ENCODE assay signal across 8 mouse cellular contexts in the genomic region with DNA sequence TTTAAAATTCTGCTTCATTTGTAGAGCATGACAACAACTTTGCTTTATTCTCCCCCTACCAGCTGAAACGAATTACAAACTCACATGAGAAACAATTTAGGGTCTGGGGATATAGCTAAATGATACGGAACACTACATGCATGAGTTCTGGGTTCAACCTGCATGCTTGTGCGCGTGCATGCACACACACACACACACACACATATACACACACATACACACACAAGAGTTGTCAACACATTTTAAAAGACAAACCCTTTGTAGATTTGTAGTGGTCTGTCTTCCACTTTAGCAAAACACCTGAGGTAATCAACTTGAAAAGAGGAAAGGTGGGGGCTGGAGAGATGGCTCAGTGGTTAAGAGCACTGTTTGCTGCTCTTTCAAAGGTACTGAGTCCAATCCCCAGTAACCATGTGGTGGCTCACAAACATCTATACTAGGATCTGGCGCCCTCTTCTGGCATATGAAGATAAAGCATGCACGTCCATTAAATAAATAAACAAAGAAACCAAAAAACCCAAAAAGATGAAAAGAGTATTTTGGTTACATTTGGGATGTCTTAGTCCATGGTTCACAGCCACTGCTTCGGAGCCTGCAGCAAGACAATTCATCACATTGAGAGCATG. TPM values are rescaled to one million over a fixed set of nuclear protein-coding genes. Genes with fewer than 3 reads are reported as not detected.
A peak's percentile ranks its signal among the peaks of the same experiment; 100 is the strongest.
DNase-seq lines count a peak whose midpoint lies in the region; ATAC-seq and TF ChIP-seq lines count a peak whose summit lies in the region.

No protein-coding gene starts in this region.

- no peak overlapping the region for H3K9ac ChIP-seq in heart, adult 2 months (ENCODE audit: low read depth, low read length)
- H3K9ac ChIP-seq in CH12.LX (ENCODE audit: insufficient read depth, low read depth): no peak overlapping the region
- no peak overlapping the region for H3K9ac ChIP-seq in kidney, postnatal 0 days (ENCODE audit: low read depth, low read length)
- H3K9ac ChIP-seq in lung, postnatal 0 days (replicated peaks; ENCODE audit: low read depth): no peak overlapping the region

- H3K27ac ChIP-seq in heart, adult 2 months: no peak overlapping the region
- no peak overlapping the region for H3K27ac ChIP-seq in heart, embryonic 10.5 days
- H3K27ac ChIP-seq in CH12.LX (ENCODE audit: insufficient read depth, low read depth): no peak overlapping the region
- H3K27ac ChIP-seq in kidney, postnatal 0 days: no peak overlapping the region
- no peak overlapping the region for H3K27ac ChIP-seq in lung, postnatal 0 days (ENCODE audit: low read length)

- in situ Hi-C loops in CH12.LX (cut with MboI; ENCODE audit: low pct_ligation_motif_present, low pct_unique_long_range_greater_than_20kb, low sequenced_read_pairs): loop anchor here (10.0 kb wide), 1 partner anchor 53 kb away; no protein-coding TSS in a partner anchor

- ATAC-seq in kidney, postnatal 0 days (replicated peaks; ENCODE audit: low FRiP score, low read depth): peak; percentile 57; the same call in 1 of the 2 replicates
- no peak for ATAC-seq in lung, postnatal 0 days

- DNase-seq in heart, adult 2 months: peak in 1 of 2 experiments; percentile 42
- no peak for DNase-seq in heart, embryonic 10.5 days (ENCODE audit: low spot score)
- peak; percentile 72 for DNase-seq in CH12.LX (ENCODE audit: extremely low read depth)
- DNase-seq in cerebellum, adult 9-10 months: peak; percentile 73
- peak; percentile 40 to 66 for DNase-seq in frontal cortex, postnatal 25 days (ENCODE audit: low spot score in 2 of 2)
- DNase-seq in kidney, postnatal 0 days (ENCODE audit: low spot score): peak; percentile 81
- DNase-seq in lung, postnatal 0 days (ENCODE audit: low spot score): peak; percentile 68
- DNase-seq in right cerebral cortex, postnatal 14 days: peak; percentile 62

- peak; percentile 88 for TF ChIP-seq CTCF in heart, adult 2 months (IDR thresholded peaks at IDR 0.05)
- TF ChIP-seq CTCF in CH12.LX (conservative IDR thresholded peaks at IDR 0.05 in 1 of 2, IDR thresholded peaks at IDR 0.05 in 1 of 2; ENCODE audit: low read depth in 2 of 2, low read length in 2 of 2): peak; percentile 55 to 83
- TF ChIP-seq CTCF in kidney, postnatal 0 days (IDR thresholded peaks at IDR 0.05; ENCODE audit: low read depth): peak; percentile 95
- TF ChIP-seq CTCF in lung, postnatal 0 days (IDR thresholded peaks at IDR 0.05): peak; percentile 80

- H3K79me2 ChIP-seq in heart, adult 2 months (replicated peaks; ENCODE audit: control insufficient read depth, insufficient read depth, low read length): no peaks in the 10 kb centered on the region
- no peaks in the 10 kb centered on the region for H3K79me2 ChIP-seq in CH12.LX (replicated peaks; ENCODE audit: control insufficient read depth, extremely low read depth, insufficient read depth, poor library complexity, severe bottlenecking)

- TF ChIP-seq POLR2A in heart, adult 2 months (IDR thresholded peaks at IDR 0.05; ENCODE audit: insufficient read depth, low read depth, low read length): no peak
- no peak for TF ChIP-seq POLR2A in CH12.LX (IDR thresholded peaks at IDR 0.05; ENCODE audit: low read depth, low read length)

- intact Hi-C loops in heart, adult 2 months (cut with DNase I): loop anchor here (1.0 kb wide), 2 partner anchors 51 to 143 kb away; no protein-coding TSS in a partner anchor

- TF ChIP-seq EP300 in heart, adult 2 months (IDR thresholded peaks at IDR 0.05; ENCODE audit: insufficient read depth, low read depth, low read length): no peak
- no peak for TF ChIP-seq EP300 in CH12.LX (IDR thresholded peaks at IDR 0.05; ENCODE audit: low read length)
- no peak for TF ChIP-seq EP300 in lung, postnatal 0 days (IDR thresholded peaks at IDR 0.05)

- no peak overlapping the region for H3K4me3 ChIP-seq in heart, adult 2 months
- H3K4me3 ChIP-seq in heart, embryonic 10.5 days: no peak overlapping the region
- no peak overlapping the region for H3K4me3 ChIP-seq in CH12.LX (replicated peaks in 1 of 3; ENCODE audit: low read depth in 2 of 3, low read length in 2 of 3, poor library complexity in 1 of 3)
- no peak overlapping the region for H3K4me3 ChIP-seq in kidney, postnatal 0 days (replicated peaks; ENCODE audit: low read depth, low read length)
- no peak overlapping the region for H3K4me3 ChIP-seq in lung, postnatal 0 days (ENCODE audit: low read depth, low read length)

- TF ChIP-seq RAD21 in CH12.LX (IDR thresholded peaks at IDR 0.05; ENCODE audit: low read depth, low read length): peak; percentile 69

- whole genome bisulfite sequencing in heart, adult 2 months: 59% methylated on average over 7 of the region's 7 CpGs
- WGBS in heart, embryonic 10.5 days: 56% methylated on average over 7 of the region's 7 CpGs
- WGBS in kidney, postnatal 0 days: 51% methylated on average over 7 of the region's 7 CpGs
- 54% methylated on average over 7 of the region's 7 CpGs for WGBS in lung, postnatal 0 days

- dilution Hi-C loops in CH12.LX (cut with MboI; ENCODE audit: extremely low pct_ligation_motif_present, extremely low pct_unique_long_range_greater_than_20kb, low sequenced_read_pairs): no loop called here

- H3K27me3 ChIP-seq in heart, adult 2 months (ENCODE audit: control insufficient read depth, insufficient read depth, low read length): no peaks in the 10 kb centered on the region
- H3K27me3 ChIP-seq in heart, embryonic 10.5 days (ENCODE audit: insufficient read depth, poor library complexity, severe bottlenecking): peaks cover 11% of the 10 kb centered on the region; the same call in 1 of the 2 replicates
- H3K27me3 ChIP-seq in CH12.LX (replicated peaks): peaks cover 18% of the 10 kb centered on the region
- no peaks in the 10 kb centered on the region for H3K27me3 ChIP-seq in kidney, postnatal 0 days (ENCODE audit: insufficient read depth, low read length)
- no peaks in the 10 kb centered on the region for H3K27me3 ChIP-seq in lung, postnatal 0 days (replicated peaks; ENCODE audit: insufficient read depth, low read length)

- no peaks in the 10 kb centered on the region for H3K36me3 ChIP-seq in heart, adult 2 months (ENCODE audit: control insufficient read depth, insufficient read depth, low read length)
- H3K36me3 ChIP-seq in heart, embryonic 10.5 days: no peaks in the 10 kb centered on the region
- H3K36me3 ChIP-seq in CH12.LX (replicated peaks in 1 of 2; ENCODE audit: control insufficient read depth in 1 of 2, insufficient read depth in 1 of 2, low read length in 1 of 2): no peaks in the 10 kb centered on the region
- no peaks in the 10 kb centered on the region for H3K36me3 ChIP-seq in kidney, postnatal 0 days (ENCODE audit: insufficient read depth, low read length)
- no peaks in the 10 kb centered on the region for H3K36me3 ChIP-seq in lung, postnatal 0 days (ENCODE audit: insufficient read depth, low read length)

- no peak overlapping the region; the same call in 1 of the 2 replicates for H3K4me2 ChIP-seq in CH12.LX (ENCODE audit: insufficient read depth, low read depth, poor library complexity, severe bottlenecking)
- H3K4me2 ChIP-seq in kidney, postnatal 0 days (ENCODE audit: low read length): no peak overlapping the region
- H3K4me2 ChIP-seq in lung, postnatal 0 days (replicated peaks; ENCODE audit: low read depth, low read length): no peak overlapping the region

- no peaks in the 10 kb centered on the region for H3K4me1 ChIP-seq in heart, adult 2 months (ENCODE audit: control insufficient read depth, insufficient read depth, low read length)
- H3K4me1 ChIP-seq in heart, embryonic 10.5 days: no peaks in the 10 kb centered on the region
- H3K4me1 ChIP-seq in CH12.LX (ENCODE audit: control insufficient read depth in 1 of 2, insufficient read depth in 2 of 2): no peaks in the 10 kb centered on the region
- no peaks in the 10 kb centered on the region for H3K4me1 ChIP-seq in kidney, postnatal 0 days (replicated peaks; ENCODE audit: insufficient read depth, low read length)
- H3K4me1 ChIP-seq in lung, postnatal 0 days (ENCODE audit: insufficient read depth, low read depth, low read length): no peaks in the 10 kb centered on the region

- H3K9me3 ChIP-seq in heart, embryonic 10.5 days: no peaks in the 10 kb centered on the region
- H3K9me3 ChIP-seq in CH12.LX (replicated peaks; ENCODE audit: low read length): peaks cover 2% of the 10 kb centered on the region
- no peaks in the 10 kb centered on the region for H3K9me3 ChIP-seq in kidney, postnatal 0 days (replicated peaks; ENCODE audit: low read length)
- no peaks in the 10 kb centered on the region for H3K9me3 ChIP-seq in lung, postnatal 0 days (ENCODE audit: low read length)

RNA-seq across cellular contexts. Expression of a gene that starts 13.7 kb away (rescaled TPM):
- 10 to 100 TPM; 80.5 to 95.0 TPM for total RNA-seq in heart, adult 2 months (2021)
- 70.4 and 119 TPM in 2 replicates for polyA plus RNA-seq in heart, adult 2 months (2012; rRNA removed)
- polyA plus RNA-seq in heart, embryonic 10.5 days (2016; fragmentation: Nextera tagmentation; extraction: Ambion mirVana): 14.1 and 16.1 TPM in 2 replicates
- not detected in 2 replicates for total RNA-seq in CH12.LX (2012; rRNA removed)
- total RNA-seq in CH12.LX (2014; rRNA removed): not detected in 2 replicates
- not detected in 2 replicates for polyA plus RNA-seq in CH12.LX (2012; ENCODE audit: insufficient read length, low read depth)
- polyA plus RNA-seq in kidney, postnatal 0 days (2015; fragmentation: Nextera tagmentation; extraction: Ambion mirVana): 17.7 and 18.3 TPM in 2 replicates
- polyA plus RNA-seq in lung, postnatal 0 days (2015; fragmentation: Nextera tagmentation; extraction: Ambion mirVana): 5.6 and 6.5 TPM in 2 replicates

RNA-seq across cellular contexts. Expression of a gene that starts 22.3 kb away (rescaled TPM):
- 10 to 100 TPM; 45.7 to 53.4 TPM for total RNA-seq in heart, adult 2 months (2021)
- polyA plus RNA-seq in heart, adult 2 months (2012; rRNA removed): 59.5 and 104 TPM in 2 replicates
- 121 and 146 TPM in 2 replicates for polyA plus RNA-seq in heart, embryonic 10.5 days (2016; fragmentation: Nextera tagmentation; extraction: Ambion mirVana)
- 3.3 and 4.9 TPM in 2 replicates for total RNA-seq in CH12.LX (2012; rRNA removed)
- total RNA-seq in CH12.LX (2014; rRNA removed): 2.2 and 4.2 TPM in 2 replicates
- polyA plus RNA-seq in CH12.LX (2012; ENCODE audit: insufficient read length, low read depth): 4.2 and 5.2 TPM in 2 replicates
- polyA plus RNA-seq in kidney, postnatal 0 days (2015; fragmentation: Nextera tagmentation; extraction: Ambion mirVana): 246 and 258 TPM in 2 replicates
- 47.2 and 50.4 TPM in 2 replicates for polyA plus RNA-seq in lung, postnatal 0 days (2015; fragmentation: Nextera tagmentation; extraction: Ambion mirVana)

RNA-seq across cellular contexts. Expression of a gene that starts 25.7 kb away (rescaled TPM):
- 1 to 10 TPM; 3.0 to 3.7 TPM for total RNA-seq in heart, adult 2 months (2021)
- 3.7 and 4.6 TPM in 2 replicates for polyA plus RNA-seq in heart, adult 2 months (2012; rRNA removed)
- 9.5 and 10.6 TPM in 2 replicates for polyA plus RNA-seq in heart, embryonic 10.5 days (2016; fragmentation: Nextera tagmentation; extraction: Ambion mirVana)
- 0.17 TPM in 1 of 2 replicates, not detected in the other for total RNA-seq in CH12.LX (2012; rRNA removed)
- 0.35 TPM in 1 of 2 replicates, not detected in the other for total RNA-seq in CH12.LX (2014; rRNA removed)
- polyA plus RNA-seq in CH12.LX (2012; ENCODE audit: insufficient read length, low read depth): 0.44 TPM in 1 of 2 replicates, not detected in the other
- polyA plus RNA-seq in kidney, postnatal 0 days (2015; fragmentation: Nextera tagmentation; extraction: Ambion mirVana): 8.5 and 8.8 TPM in 2 replicates
- polyA plus RNA-seq in lung, postnatal 0 days (2015; fragmentation: Nextera tagmentation; extraction: Ambion mirVana): 3.6 and 4.1 TPM in 2 replicates

RNA-seq across cellular contexts. Expression of a gene that starts 40.9 kb away (rescaled TPM):
- not detected for total RNA-seq in heart, adult 2 months (2021)
- not detected in 2 replicates for polyA plus RNA-seq in heart, adult 2 months (2012; rRNA removed)
- not detected in 2 replicates for polyA plus RNA-seq in heart, embryonic 10.5 days (2016; fragmentation: Nextera tagmentation; extraction: Ambion mirVana)
- total RNA-seq in CH12.LX (2012; rRNA removed) (not detected in 2 replicates), CH12.LX (2014; rRNA removed) (not detected in 2 replicates)
- polyA plus RNA-seq in CH12.LX (2012; ENCODE audit: insufficient read length, low read depth): not detected in 2 replicates
- polyA plus RNA-seq in kidney, postnatal 0 days (2015; fragmentation: Nextera tagmentation; extraction: Ambion mirVana): 0.13 TPM in 1 of 2 replicates, not detected in the other
- not detected in 2 replicates for polyA plus RNA-seq in lung, postnatal 0 days (2015; fragmentation: Nextera tagmentation; extraction: Ambion mirVana)

RNA-seq across cellular contexts. Expression of a gene that starts 51.2 kb away (rescaled TPM):
- not detected for total RNA-seq in heart, adult 2 months (2021)
- polyA plus RNA-seq in heart, adult 2 months (2012; rRNA removed): 0.08 TPM in 1 of 2 replicates, not detected in the other
- polyA plus RNA-seq in heart, embryonic 10.5 days (2016; fragmentation: Nextera tagmentation; extraction: Ambion mirVana): 1.2 TPM in 1 of 2 replicates, not detected in the other
- total RNA-seq in CH12.LX (2012; rRNA removed) (not detected in 2 replicates), CH12.LX (2014; rRNA removed) (not detected in 2 replicates)
- not detected in 2 replicates for polyA plus RNA-seq in CH12.LX (2012; ENCODE audit: insufficient read length, low read depth)
- 0.14 and 0.17 TPM in 2 replicates for polyA plus RNA-seq in kidney, postnatal 0 days (2015; fragmentation: Nextera tagmentation; extraction: Ambion mirVana)
- 0.27 and 0.40 TPM in 2 replicates for polyA plus RNA-seq in lung, postnatal 0 days (2015; fragmentation: Nextera tagmentation; extraction: Ambion mirVana)
